Mouse (Mus musculus) forebrain, embryonic 15.5 days (tissue): ENCODE measurements around the gene Plcxd2. TPM values are rescaled to one million over a fixed set of nuclear protein-coding genes. Genes with fewer than 3 reads are reported as not detected.

Source experiments
- ATAC-seq: fragments of 200-750 bp; cut with Nextera tagmentation; replicated peaks from 2 replicates; pipeline ENCODE4 v1.8.0; 2017; ENCODE audit warnings: mild to moderate bottlenecking, moderate TSS enrichment, moderate library complexity
- H3K27ac ChIP-seq: fragments of 300-500 bp; sonication (generic); replicated peaks from 2 replicates; pipeline ENCODE4 v1.5.1; 2015; ENCODE audit warnings: mild to moderate bottlenecking, inconsistent platforms
- H3K27me3 ChIP-seq: fragments of 300-500 bp; sonication (generic); 2 replicates; pipeline ENCODE4 v1.6.1; 2015; ENCODE audit warnings: inconsistent platforms
- H3K36me3 ChIP-seq: fragments of 300-500 bp; sonication (generic); 2 replicates; pipeline ENCODE4 v1.6.1; 2015; ENCODE audit warnings: mild to moderate bottlenecking, inconsistent platforms
- H3K4me1 ChIP-seq: fragments of 300-500 bp; sonication (generic); 2 replicates; pipeline ENCODE4 v1.6.1; 2015; ENCODE audit warnings: inconsistent platforms
- H3K4me2 ChIP-seq: fragments of 300-500 bp; sonication (generic); replicated peaks from 2 replicates; pipeline ENCODE4 v1.6.1; 2015; ENCODE audit warnings: mild to moderate bottlenecking, inconsistent platforms
- H3K4me3 ChIP-seq: fragments of 300-500 bp; sonication (generic); 2 replicates; pipeline ENCODE4 v1.5.1; 2015; ENCODE audit warnings: mild to moderate bottlenecking, inconsistent platforms
- H3K9ac ChIP-seq: fragments of 300-500 bp; sonication (generic); replicated peaks from 2 replicates; pipeline ENCODE4 v1.6.1; 2015; ENCODE audit warnings: mild to moderate bottlenecking, inconsistent platforms
- H3K9me3 ChIP-seq: fragments of 300-500 bp; sonication (generic); 2 replicates; pipeline ENCODE4 v1.6.1; 2016; ENCODE audit warnings: inconsistent platforms
- WGBS: fragments of 180-500 bp; shearing (Covaris S2); methylation state at CpG from one replicate; pipeline ENCODE4 v1.1.7; 2015; ENCODE audit warnings: mixed read lengths; 5-methylcytosine and 5-hydroxymethylcytosine counted together
- polyA plus RNA-seq: library from polyadenylated mRNA; unstranded; fragments of >200 nt; fragmentation: Nextera tagmentation; extraction: Ambion mirVana; gene quantifications from 2 replicates; pipeline ENCODE4 v1.2.1, GENCODE M21; 2015

Gene Plcxd2
- polyA plus RNA-seq, 1 experiment from 2014 or later, result 14.4 TPM

- Histone ChIP-seq H3K4me1 (peaks cover 26% of the 10 kb centered on the region), H3K27me3 (no peaks in the 10 kb centered on the region), H3K4me3 (peak overlapping the region; percentile 95), H3K27ac (peak overlapping the region; percentile 73), H3K4me2 (peak overlapping the region; percentile 81), H3K36me3 (no peaks in the 10 kb centered on the region), H3K9me3 (no peaks in the 10 kb centered on the region), H3K9ac (peak overlapping the region; percentile 72)
- ATAC-seq, result no peak
- WGBS, result under 1% methylated on average over 13 of the region's 13 CpGs
Measured at GRCm38 (mm10) chr16:46009717-46010116, 301 bp downstream of the Plcxd2 start.

GRCm38 (mm10) chr16:46008766-46009165, 1.3 kb downstream of the Plcxd2 start:
- no peaks in the 10 kb centered on the region for H3K9me3 ChIP-seq
- no peaks in the 10 kb centered on the region for H3K27me3 ChIP-seq
- ATAC-seq, result no peak
- H3K36me3 ChIP-seq, result no peaks in the 10 kb centered on the region
- H3K4me1 ChIP-seq, result peaks cover 26% of the 10 kb centered on the region
- H3K4me3 ChIP-seq, result peak overlapping the region; percentile 95
- 59% methylated on average over 3 of the region's 3 CpGs for WGBS
- H3K27ac ChIP-seq, result no peak overlapping the region
- H3K9ac ChIP-seq, result peak overlapping the region; percentile 72
- peak overlapping the region; percentile 81 for H3K4me2 ChIP-seq

- Histone ChIP-seq H3K36me3 (no peaks in the 10 kb centered on the region), H3K4me3 (peak overlapping the region; percentile 95), H3K9me3 (no peaks in the 10 kb centered on the region), H3K27ac (no peak overlapping the region), H3K27me3 (no peaks in the 10 kb centered on the region), H3K9ac (no peak overlapping the region), H3K4me2 (peak overlapping the region; percentile 81), H3K4me1 (peaks cover 26% of the 10 kb centered on the region)
- 59% methylated on average over 5 of the region's 5 CpGs for WGBS
- no peak for ATAC-seq
Measured at GRCm38 (mm10) chr16:46008036-46008605, 1.9 kb downstream of the Plcxd2 start.

GRCm38 (mm10) chr16:46006261-46006660, 3.8 kb downstream of the Plcxd2 start:
- Histone ChIP-seq H3K36me3 (no peaks in the 10 kb centered on the region), H3K27me3 (no peaks in the 10 kb centered on the region), H3K27ac (no peak overlapping the region), H3K4me3 (no peak overlapping the region), H3K9ac (no peak overlapping the region), H3K4me2 (no peak overlapping the region), H3K9me3 (no peaks in the 10 kb centered on the region), H3K4me1 (peaks cover 28% of the 10 kb centered on the region)
- 80% methylated on average over 10 of the region's 10 CpGs for WGBS
- no peak for ATAC-seq

GRCm38 (mm10) chr16:46001550-46002166, 8.4 kb downstream of the Plcxd2 start:
- no peak overlapping the region for H3K4me2 ChIP-seq
- H3K27ac ChIP-seq, result no peak overlapping the region
- no peaks in the 10 kb centered on the region for H3K27me3 ChIP-seq
- 78% methylated on average over 10 of the region's 10 CpGs for WGBS
- no peak overlapping the region for H3K9ac ChIP-seq
- no peak for ATAC-seq
- H3K9me3 ChIP-seq, result no peaks in the 10 kb centered on the region
- peaks cover 24% of the 10 kb centered on the region for H3K4me1 ChIP-seq
- H3K4me3 ChIP-seq, result no peak overlapping the region
- H3K36me3 ChIP-seq, result no peaks in the 10 kb centered on the region

GRCm38 (mm10) chr16:46000976-46001375, 9.0 kb downstream of the Plcxd2 start:
- ATAC-seq, result no peak
- H3K4me2 ChIP-seq, result no peak overlapping the region
- H3K27me3 ChIP-seq, result no peaks in the 10 kb centered on the region
- no peaks in the 10 kb centered on the region for H3K36me3 ChIP-seq
- peaks cover 24% of the 10 kb centered on the region for H3K4me1 ChIP-seq
- 75% methylated on average over 3 of the region's 3 CpGs for WGBS
- no peak overlapping the region for H3K4me3 ChIP-seq
- H3K9me3 ChIP-seq, result no peaks in the 10 kb centered on the region
- H3K9ac ChIP-seq, result no peak overlapping the region
- H3K27ac ChIP-seq, result no peak overlapping the region

- peak; percentile 91 for ATAC-seq
- Histone ChIP-seq H3K4me3 (no peak overlapping the region), H3K4me2 (no peak overlapping the region), H3K9ac (no peak overlapping the region), H3K4me1 (peaks cover 24% of the 10 kb centered on the region), H3K27ac (peak overlapping the region; percentile 24), H3K9me3 (no peaks in the 10 kb centered on the region), H3K36me3 (no peaks in the 10 kb centered on the region), H3K27me3 (no peaks in the 10 kb centered on the region)
- 16% methylated on average over 10 of the region's 10 CpGs for WGBS
Measured at GRCm38 (mm10) chr16:45999374-46000191, 10.4 kb downstream of the Plcxd2 start.

- Histone ChIP-seq H3K9ac (no peak overlapping the region), H3K4me3 (no peak overlapping the region), H3K4me1 (peaks cover 24% of the 10 kb centered on the region), H3K27me3 (no peaks in the 10 kb centered on the region), H3K27ac (no peak overlapping the region), H3K4me2 (no peak overlapping the region), H3K36me3 (no peaks in the 10 kb centered on the region), H3K9me3 (no peaks in the 10 kb centered on the region)
- ATAC-seq, result no peak
- 83% methylated on average over 7 of the region's 7 CpGs for WGBS
Measured at GRCm38 (mm10) chr16:45998231-45998630, 11.8 kb downstream of the Plcxd2 start.

GRCm38 (mm10) chr16:45990901-45991676, 18.9 kb downstream of the Plcxd2 start:
- Histone ChIP-seq H3K27me3 (no peaks in the 10 kb centered on the region), H3K4me3 (no peak overlapping the region), H3K9me3 (no peaks in the 10 kb centered on the region), H3K9ac (no peak overlapping the region), H3K4me2 (no peak overlapping the region), H3K36me3 (no peaks in the 10 kb centered on the region), H3K4me1 (no peaks in the 10 kb centered on the region), H3K27ac (no peak overlapping the region)
- ATAC-seq, result no peak
- 49% methylated on average over 10 of the region's 10 CpGs for WGBS

- Histone ChIP-seq H3K36me3 (no peaks in the 10 kb centered on the region), H3K9ac (no peak overlapping the region), H3K4me2 (no peak overlapping the region), H3K4me1 (no peaks in the 10 kb centered on the region), H3K9me3 (no peaks in the 10 kb centered on the region), H3K4me3 (no peak overlapping the region), H3K27me3 (no peaks in the 10 kb centered on the region), H3K27ac (no peak overlapping the region)
- ATAC-seq, result no peak
- WGBS, result 30% methylated on average over 1 of the region's 1 CpGs
Measured at GRCm38 (mm10) chr16:45986236-45986635, 23.8 kb downstream of the Plcxd2 start.

GRCm38 (mm10) chr16:45984610-45985606, 25.1 kb downstream of the Plcxd2 start:
- Histone ChIP-seq H3K4me2 (no peak overlapping the region), H3K27ac (no peak overlapping the region; the same call in 1 of the 2 replicates), H3K27me3 (no peaks in the 10 kb centered on the region), H3K4me3 (no peak overlapping the region), H3K36me3 (no peaks in the 10 kb centered on the region), H3K9me3 (no peaks in the 10 kb centered on the region), H3K9ac (no peak overlapping the region), H3K4me1 (no peaks in the 10 kb centered on the region)
- 79% methylated on average over 4 of the region's 4 CpGs for WGBS
- ATAC-seq, result 0 out of 2 replicates have a peak, but pooled peaks have one; percentile 13
